Mouse (Mus musculus): ENCODE results near the gene Col6a5. TPM values are rescaled to one million over a fixed set of nuclear protein-coding genes. Genes with fewer than 3 reads are reported as not detected.
"Not testable (repeated sequence)": the region's sequence is repeated elsewhere in the genome, so short reads cannot be mapped to it uniquely, and the experiment has no call there.

The Col6a5 gene
- polyA plus RNA-seq, 1 experiment from 2014 or later: 0.63 TPM

GRCm38 (mm10) chr9:105841386-105841785 is 119.1 kb downstream of the Col6a5 start:
- not testable (repeated sequence) for H3K27ac ChIP-seq (ENCODE audit: low read length); H3K9me3 ChIP-seq (ENCODE audit: control insufficient read depth, low read length); H3K36me3 ChIP-seq (ENCODE audit: control insufficient read depth, insufficient read depth, low read length); H3K4me3 ChIP-seq (ENCODE audit: low read length); H3K4me1 ChIP-seq (replicated peaks; ENCODE audit: control insufficient read depth, insufficient read depth, low read length); ATAC-seq (ENCODE audit: low read depth); H3K27me3 ChIP-seq (ENCODE audit: control insufficient read depth, insufficient read depth, low read depth, low read length); H3K4me2 ChIP-seq (ENCODE audit: low read depth, low read length); H3K9ac ChIP-seq (ENCODE audit: low read length)
- 36% methylated on average over 5 of the region's 5 CpGs for WGBS

GRCm38 (mm10) chr9:105839147-105839515 is 121.3 kb downstream of the Col6a5 start:
- no peak overlapping the region for H3K9ac ChIP-seq (ENCODE audit: low read length)
- H3K4me3 ChIP-seq (ENCODE audit: low read length): no peak overlapping the region
- no peaks in the 10 kb centered on the region for H3K9me3 ChIP-seq (ENCODE audit: control insufficient read depth, low read length)
- no peak for ATAC-seq (ENCODE audit: low read depth)
- no peaks in the 10 kb centered on the region for H3K4me1 ChIP-seq (replicated peaks; ENCODE audit: control insufficient read depth, insufficient read depth, low read length)
- H3K36me3 ChIP-seq (ENCODE audit: control insufficient read depth, insufficient read depth, low read length): no peaks in the 10 kb centered on the region
- H3K27me3 ChIP-seq (ENCODE audit: control insufficient read depth, insufficient read depth, low read depth, low read length): no peaks in the 10 kb centered on the region
- 85% methylated on average over 5 of the region's 5 CpGs for WGBS
- H3K27ac ChIP-seq (ENCODE audit: low read length): no peak overlapping the region
- no peak overlapping the region for H3K4me2 ChIP-seq (ENCODE audit: low read depth, low read length)

- ATAC-seq (ENCODE audit: low read depth): no peak
- no peak overlapping the region for H3K9ac ChIP-seq (ENCODE audit: low read length)
- no peak overlapping the region for H3K27ac ChIP-seq (ENCODE audit: low read length)
- H3K36me3 ChIP-seq (ENCODE audit: control insufficient read depth, insufficient read depth, low read length): no peaks in the 10 kb centered on the region
- no peak overlapping the region for H3K4me2 ChIP-seq (ENCODE audit: low read depth, low read length)
- H3K4me1 ChIP-seq (replicated peaks; ENCODE audit: control insufficient read depth, insufficient read depth, low read length): no peaks in the 10 kb centered on the region
- no peaks in the 10 kb centered on the region for H3K9me3 ChIP-seq (ENCODE audit: control insufficient read depth, low read length)
- WGBS: 87% methylated on average over 4 of the region's 4 CpGs
- H3K27me3 ChIP-seq (ENCODE audit: control insufficient read depth, insufficient read depth, low read depth, low read length): no peaks in the 10 kb centered on the region
- H3K4me3 ChIP-seq (ENCODE audit: low read length): no peak overlapping the region
Observed at GRCm38 (mm10) chr9:105838396-105839146, 121.9 kb downstream of the Col6a5 start.

GRCm38 (mm10) chr9:105835587-105835986 is 124.9 kb downstream of the Col6a5 start:
- H3K9ac ChIP-seq (ENCODE audit: low read length): no peak overlapping the region
- no peak overlapping the region for H3K27ac ChIP-seq (ENCODE audit: low read length)
- no peak overlapping the region for H3K4me2 ChIP-seq (ENCODE audit: low read depth, low read length)
- H3K36me3 ChIP-seq (ENCODE audit: control insufficient read depth, insufficient read depth, low read length): no peaks in the 10 kb centered on the region
- no peaks in the 10 kb centered on the region for H3K9me3 ChIP-seq (ENCODE audit: control insufficient read depth, low read length)
- H3K4me3 ChIP-seq (ENCODE audit: low read length): no peak overlapping the region
- no peaks in the 10 kb centered on the region for H3K4me1 ChIP-seq (replicated peaks; ENCODE audit: control insufficient read depth, insufficient read depth, low read length)
- no peak for ATAC-seq (ENCODE audit: low read depth)
- no peaks in the 10 kb centered on the region for H3K27me3 ChIP-seq (ENCODE audit: control insufficient read depth, insufficient read depth, low read depth, low read length)
- 40% methylated on average over 7 of the region's 7 CpGs for WGBS

- 49% methylated on average over 4 of the region's 4 CpGs for WGBS
- H3K27ac ChIP-seq (ENCODE audit: low read length): no peak overlapping the region
- no peak overlapping the region for H3K4me3 ChIP-seq (ENCODE audit: low read length)
- no peaks in the 10 kb centered on the region for H3K9me3 ChIP-seq (ENCODE audit: control insufficient read depth, low read length)
- no peak overlapping the region for H3K4me2 ChIP-seq (ENCODE audit: low read depth, low read length)
- no peaks in the 10 kb centered on the region for H3K4me1 ChIP-seq (replicated peaks; ENCODE audit: control insufficient read depth, insufficient read depth, low read length)
- H3K9ac ChIP-seq (ENCODE audit: low read length): no peak overlapping the region
- no peak for ATAC-seq (ENCODE audit: low read depth)
- H3K27me3 ChIP-seq (ENCODE audit: control insufficient read depth, insufficient read depth, low read depth, low read length): no peaks in the 10 kb centered on the region
- no peaks in the 10 kb centered on the region for H3K36me3 ChIP-seq (ENCODE audit: control insufficient read depth, insufficient read depth, low read length)
Observed at GRCm38 (mm10) chr9:105834799-105835198, 125.6 kb downstream of the Col6a5 start.

GRCm38 (mm10) chr9:105831291-105831690 is 129.2 kb downstream of the Col6a5 start:
- Histone ChIP-seq H3K27me3 (ENCODE audit: control insufficient read depth, insufficient read depth, low read depth, low read length) (peaks cover 3% of the 10 kb centered on the region; the same call in 1 of the 2 replicates), H3K9me3 (ENCODE audit: control insufficient read depth, low read length) (no peaks in the 10 kb centered on the region), H3K27ac (ENCODE audit: low read length) (no peak overlapping the region), H3K4me1 (replicated peaks; ENCODE audit: control insufficient read depth, insufficient read depth, low read length) (peaks cover 4% of the 10 kb centered on the region; the same call in 1 of the 2 replicates), H3K4me3 (ENCODE audit: low read length) (no peak overlapping the region), H3K9ac (ENCODE audit: low read length) (no peak overlapping the region), H3K36me3 (ENCODE audit: control insufficient read depth, insufficient read depth, low read length) (no peaks in the 10 kb centered on the region), H3K4me2 (ENCODE audit: low read depth, low read length) (no peak overlapping the region)
- no peak for ATAC-seq (ENCODE audit: low read depth)
- 76% methylated on average over 9 of the region's 9 CpGs for WGBS

GRCm38 (mm10) chr9:105827791-105828385 is 132.6 kb downstream of the Col6a5 start, which contains the start of gene Col6a6:
TSS of gene Col6a6 (minus strand) at chr9:105828160.
- Histone ChIP-seq H3K36me3 (ENCODE audit: control insufficient read depth, insufficient read depth, low read length) (no peaks in the 10 kb centered on the region), H3K4me3 (ENCODE audit: low read length) (no peak within 1 kb of the TSS), H3K9me3 (ENCODE audit: control insufficient read depth, low read length) (no peaks in the 10 kb centered on the region), H3K9ac (ENCODE audit: low read length) (no peak within 1 kb of the TSS), H3K4me1 (replicated peaks; ENCODE audit: control insufficient read depth, insufficient read depth, low read length) (peaks cover 4% of the 10 kb centered on the region; the same call in 1 of the 2 replicates), H3K27ac (ENCODE audit: low read length) (no peak within 1 kb of the TSS), H3K4me2 (ENCODE audit: low read depth, low read length) (peak within 1 kb of the TSS; percentile 0; the same call in 1 of the 2 replicates), H3K27me3 (ENCODE audit: control insufficient read depth, insufficient read depth, low read depth, low read length) (peaks cover 3% of the 10 kb centered on the region; the same call in 1 of the 2 replicates)
- 0 out of 2 replicates have a peak, but pooled peaks have one; percentile 28 for ATAC-seq (ENCODE audit: low read depth)
- 10% methylated on average over 20 of the region's 20 CpGs for WGBS

GRCm38 (mm10) chr9:105827076-105827647 is 133.3 kb downstream of the Col6a5 start:
- Histone ChIP-seq H3K9ac (ENCODE audit: low read length) (no peak overlapping the region), H3K9me3 (ENCODE audit: control insufficient read depth, low read length) (no peaks in the 10 kb centered on the region), H3K4me3 (ENCODE audit: low read length) (no peak overlapping the region), H3K27ac (ENCODE audit: low read length) (no peak overlapping the region), H3K4me2 (ENCODE audit: low read depth, low read length) (no peak overlapping the region), H3K27me3 (ENCODE audit: control insufficient read depth, insufficient read depth, low read depth, low read length) (peaks cover 3% of the 10 kb centered on the region; the same call in 1 of the 2 replicates), H3K36me3 (ENCODE audit: control insufficient read depth, insufficient read depth, low read length) (no peaks in the 10 kb centered on the region), H3K4me1 (replicated peaks; ENCODE audit: control insufficient read depth, insufficient read depth, low read length) (peaks cover 4% of the 10 kb centered on the region; the same call in 1 of the 2 replicates)
- no peak for ATAC-seq (ENCODE audit: low read depth)
- 53% methylated on average over 8 of the region's 8 CpGs for WGBS

- Histone ChIP-seq H3K9me3 (ENCODE audit: control insufficient read depth, low read length) (no peaks in the 10 kb centered on the region), H3K4me3 (ENCODE audit: low read length) (no peak overlapping the region), H3K27me3 (ENCODE audit: control insufficient read depth, insufficient read depth, low read depth, low read length) (no peaks in the 10 kb centered on the region), H3K4me2 (ENCODE audit: low read depth, low read length) (no peak overlapping the region), H3K4me1 (replicated peaks; ENCODE audit: control insufficient read depth, insufficient read depth, low read length) (no peaks in the 10 kb centered on the region), H3K9ac (ENCODE audit: low read length) (no peak overlapping the region), H3K27ac (ENCODE audit: low read length) (no peak overlapping the region), H3K36me3 (ENCODE audit: control insufficient read depth, insufficient read depth, low read length) (no peaks in the 10 kb centered on the region)
- 69% methylated on average over 6 of the region's 6 CpGs for WGBS
- no peak for ATAC-seq (ENCODE audit: low read depth)
Observed at GRCm38 (mm10) chr9:105820711-105821110, 139.7 kb downstream of the Col6a5 start.

Data from lung, embryonic 16.5 days (tissue).